Mouse (Mus musculus): ENCODE results near the gene Wdfy4. TPM values are rescaled to one million over a fixed set of nuclear protein-coding genes. Genes with fewer than 3 reads are reported as not detected.

Gene Wdfy4
- polyA plus RNA-seq, 1 experiment from 2014 or later = 2.6 TPM

DNA sequence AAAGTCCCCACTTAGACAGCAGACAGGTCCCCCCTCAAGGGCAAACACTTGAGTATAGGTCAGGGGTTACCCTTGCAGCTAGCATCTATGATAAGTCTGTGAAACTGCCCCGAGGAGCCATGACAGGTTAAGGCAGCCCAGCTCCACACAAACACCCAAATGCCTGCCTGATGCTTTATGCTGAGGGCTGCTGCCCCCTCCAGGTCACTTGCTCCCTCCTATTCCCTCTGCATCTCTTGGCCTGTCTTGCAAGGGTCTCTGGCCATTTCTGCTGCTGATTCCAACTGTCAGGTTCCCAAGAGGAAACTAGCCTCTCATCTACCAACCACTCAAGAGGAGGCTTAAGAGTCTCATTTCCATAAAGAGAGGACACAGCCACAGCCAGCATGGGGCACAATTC, 32.4 kb downstream of the Wdfy4 start:
- Histone ChIP-seq H3K9ac (replicated peaks) (no peak overlapping the region), H3K4me3 (ENCODE audit: low read depth, low read length) (no peak overlapping the region), H3K9me3 (ENCODE audit: low read length) (no peaks in the 10 kb centered on the region), H3K4me2 (ENCODE audit: low read depth, low read length) (no peak overlapping the region), H3K36me3 (replicated peaks; ENCODE audit: insufficient read depth, low read length) (no peaks in the 10 kb centered on the region; the same call in 1 of the 2 replicates), H3K27ac (ENCODE audit: low read depth) (no peak overlapping the region), H3K4me1 (ENCODE audit: insufficient read depth) (no peaks in the 10 kb centered on the region), H3K27me3 (ENCODE audit: insufficient read depth, low read length) (no peaks in the 10 kb centered on the region)
- TF ChIP-seq CTCF (IDR thresholded peaks at IDR 0.05; ENCODE audit: low read depth) (peak; percentile 14; the same call in 1 of the 2 replicates), EP300 (IDR thresholded peaks at IDR 0.05; ENCODE audit: low read depth) (no peak)
- 46% methylated on average over 1 of the region's 1 CpGs for WGBS (ENCODE audit: insufficient replicate concordance)
- ATAC-seq = no peak
- no peak for DNase-seq

DNA sequence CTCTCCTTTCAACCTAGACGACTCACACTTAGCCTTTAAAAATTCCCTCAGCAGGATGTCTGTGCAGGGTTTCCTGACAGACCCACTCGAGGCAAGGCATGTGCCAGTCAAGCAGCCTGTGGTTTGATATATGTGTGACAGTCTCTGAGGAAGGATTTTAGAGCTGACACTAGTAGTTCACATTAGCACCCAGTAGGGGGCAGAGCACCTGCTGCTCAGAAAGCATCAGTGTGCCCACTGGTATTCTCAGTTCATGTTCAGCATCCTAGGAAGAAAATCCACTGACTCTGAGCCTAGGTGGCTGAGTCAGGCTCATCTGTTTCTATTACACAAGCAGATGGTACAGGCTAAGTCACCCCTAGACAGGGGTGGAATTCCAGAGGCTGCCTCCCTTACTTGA, 39.0 kb downstream of the Wdfy4 start:
- no peak for ATAC-seq

DNA sequence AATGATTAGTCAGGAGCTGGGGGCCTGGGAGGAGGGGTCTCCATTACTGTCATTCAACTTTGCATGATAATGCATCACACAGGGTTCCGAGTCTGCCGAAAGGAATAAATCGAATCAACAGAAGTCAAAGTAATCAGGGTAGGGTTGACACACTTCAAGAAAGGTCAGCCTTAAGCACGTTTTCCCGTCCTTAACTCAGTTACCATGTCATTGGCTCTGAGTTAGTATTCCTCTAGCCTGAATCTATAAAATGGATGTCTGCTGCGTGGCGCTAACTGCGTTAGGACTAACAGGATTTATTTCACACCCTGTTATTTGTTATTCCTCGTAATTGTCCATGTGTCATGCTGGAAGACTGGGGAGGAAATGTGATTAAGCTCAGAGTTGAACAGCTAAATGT, 48.5 kb downstream of the Wdfy4 start:
- Histone ChIP-seq H3K27me3 (ENCODE audit: insufficient read depth, low read length) (no peaks in the 10 kb centered on the region), H3K27ac (ENCODE audit: low read depth) (no peak overlapping the region), H3K9ac (replicated peaks) (no peak overlapping the region), H3K4me2 (ENCODE audit: low read depth, low read length) (no peak overlapping the region), H3K36me3 (replicated peaks; ENCODE audit: insufficient read depth, low read length) (peaks cover 3% of the 10 kb centered on the region), H3K4me3 (ENCODE audit: low read depth, low read length) (no peak overlapping the region), H3K9me3 (ENCODE audit: low read length) (no peaks in the 10 kb centered on the region), H3K4me1 (ENCODE audit: insufficient read depth) (no peaks in the 10 kb centered on the region)
- TF ChIP-seq EP300 (IDR thresholded peaks at IDR 0.05; ENCODE audit: low read depth) (no peak), CTCF (IDR thresholded peaks at IDR 0.05; ENCODE audit: low read depth) (no peak)
- 86% methylated on average over 9 of the region's 9 CpGs for WGBS (ENCODE audit: insufficient replicate concordance)
- no peak for DNase-seq
- ATAC-seq = no peak

More for the DNA sequence above, 39.0 kb downstream of the Wdfy4 start:
- Histone ChIP-seq H3K36me3 (replicated peaks; ENCODE audit: insufficient read depth, low read length) (peaks cover 5% of the 10 kb centered on the region; the same call in 1 of the 2 replicates), H3K27ac (ENCODE audit: low read depth) (no peak overlapping the region), H3K27me3 (ENCODE audit: insufficient read depth, low read length) (no peaks in the 10 kb centered on the region), H3K9ac (replicated peaks) (no peak overlapping the region), H3K4me1 (ENCODE audit: insufficient read depth) (no peaks in the 10 kb centered on the region), H3K9me3 (ENCODE audit: low read length) (no peaks in the 10 kb centered on the region), H3K4me3 (ENCODE audit: low read depth, low read length) (no peak overlapping the region), H3K4me2 (ENCODE audit: low read depth, low read length) (no peak overlapping the region)
- 13% methylated on average over 2 of the region's 2 CpGs for WGBS (ENCODE audit: insufficient replicate concordance)
- DNase-seq = peak; percentile 24
- TF ChIP-seq EP300 (IDR thresholded peaks at IDR 0.05; ENCODE audit: low read depth) = no peak
- peak; percentile 66 for TF ChIP-seq CTCF (IDR thresholded peaks at IDR 0.05; ENCODE audit: low read depth)

GRCm38 (mm10) chr14:33135170-33135569, 50.1 kb downstream of the Wdfy4 start:
- Histone ChIP-seq H3K27me3 (ENCODE audit: insufficient read depth, low read length) (no peaks in the 10 kb centered on the region), H3K9me3 (ENCODE audit: low read length) (no peaks in the 10 kb centered on the region), H3K4me3 (ENCODE audit: low read depth, low read length) (no peak overlapping the region), H3K4me2 (ENCODE audit: low read depth, low read length) (no peak overlapping the region), H3K9ac (replicated peaks) (no peak overlapping the region), H3K27ac (ENCODE audit: low read depth) (no peak overlapping the region), H3K36me3 (replicated peaks; ENCODE audit: insufficient read depth, low read length) (peaks cover 6% of the 10 kb centered on the region), H3K4me1 (ENCODE audit: insufficient read depth) (no peaks in the 10 kb centered on the region)
- no peak for ATAC-seq
- WGBS (ENCODE audit: insufficient replicate concordance) = 79% methylated on average over 6 of the region's 6 CpGs
- TF ChIP-seq EP300 (IDR thresholded peaks at IDR 0.05; ENCODE audit: low read depth) = no peak
- TF ChIP-seq CTCF (IDR thresholded peaks at IDR 0.05; ENCODE audit: low read depth) = no peak
- no peak for DNase-seq

DNA sequence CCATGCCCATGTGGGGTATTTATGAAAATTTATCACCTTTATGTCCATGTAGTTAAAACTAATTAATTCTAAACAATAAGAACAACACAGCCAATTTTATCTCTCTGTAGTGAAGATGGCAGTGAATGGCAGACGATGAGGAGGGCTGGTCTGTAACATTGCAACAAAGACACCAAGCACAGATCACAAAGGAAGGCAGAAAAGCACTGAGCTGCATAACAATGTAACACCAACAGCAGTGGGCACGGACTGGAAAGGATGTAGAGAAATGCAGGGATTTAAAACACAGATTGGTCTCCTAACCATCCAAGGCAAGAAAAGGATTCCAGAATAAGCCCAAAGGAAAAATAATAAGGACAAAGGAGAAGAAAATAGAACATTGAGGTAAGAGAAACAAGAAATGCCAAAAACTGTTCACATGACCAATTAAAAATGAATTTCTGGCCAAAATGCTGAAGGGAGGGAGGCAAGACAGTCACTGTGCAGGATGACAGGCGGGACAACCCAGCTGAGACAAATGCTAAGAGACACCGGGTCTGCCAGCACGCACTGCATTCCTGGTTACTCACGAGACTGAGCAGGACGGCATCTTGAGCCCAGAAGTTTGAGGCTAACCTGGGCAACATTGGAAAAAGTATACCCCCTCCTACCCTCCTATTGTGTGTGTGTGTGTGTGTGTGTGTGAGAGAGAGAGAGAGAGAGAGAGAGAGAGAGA, 54.1 kb downstream of the Wdfy4 start:
- H3K9me3 ChIP-seq (ENCODE audit: low read length) = no peaks in the 10 kb centered on the region
- WGBS (ENCODE audit: insufficient replicate concordance) = 77% methylated on average over 7 of the region's 7 CpGs
- no peak overlapping the region for H3K27ac ChIP-seq (ENCODE audit: low read depth)
- TF ChIP-seq CTCF (IDR thresholded peaks at IDR 0.05; ENCODE audit: low read depth) (no peak), EP300 (IDR thresholded peaks at IDR 0.05; ENCODE audit: low read depth) (no peak)
- H3K4me3 ChIP-seq (ENCODE audit: low read depth, low read length) = no peak overlapping the region
- no peak overlapping the region for H3K9ac ChIP-seq (replicated peaks)
- H3K4me2 ChIP-seq (ENCODE audit: low read depth, low read length) = no peak overlapping the region
- DNase-seq (no peak), ATAC-seq (no peak)
- H3K4me1 ChIP-seq (ENCODE audit: insufficient read depth) = no peaks in the 10 kb centered on the region
- H3K27me3 ChIP-seq (ENCODE audit: insufficient read depth, low read length) = no peaks in the 10 kb centered on the region
- H3K36me3 ChIP-seq (replicated peaks; ENCODE audit: insufficient read depth, low read length) = 0 out of 2 replicates have a peak, but pooled peaks cover 2% of the 10 kb centered on the region

GRCm38 (mm10) chr14:33116590-33116989, 68.7 kb downstream of the Wdfy4 start:
- DNase-seq = no peak
- no peaks in the 10 kb centered on the region for H3K36me3 ChIP-seq (replicated peaks; ENCODE audit: insufficient read depth, low read length)
- TF ChIP-seq EP300 (IDR thresholded peaks at IDR 0.05; ENCODE audit: low read depth) (no peak), CTCF (IDR thresholded peaks at IDR 0.05; ENCODE audit: low read depth) (no peak)
- 59% methylated on average over 1 of the region's 1 CpGs for WGBS (ENCODE audit: insufficient replicate concordance)
- H3K9me3 ChIP-seq (ENCODE audit: low read length) = no peaks in the 10 kb centered on the region
- no peak overlapping the region for H3K4me2 ChIP-seq (ENCODE audit: low read depth, low read length)
- no peaks in the 10 kb centered on the region for H3K27me3 ChIP-seq (ENCODE audit: insufficient read depth, low read length)
- ATAC-seq = no peak
- no peak overlapping the region for H3K4me3 ChIP-seq (ENCODE audit: low read depth, low read length)
- H3K27ac ChIP-seq (ENCODE audit: low read depth) = no peak overlapping the region
- no peaks in the 10 kb centered on the region for H3K4me1 ChIP-seq (ENCODE audit: insufficient read depth)
- no peak overlapping the region for H3K9ac ChIP-seq (replicated peaks)
